Mouse (Mus musculus): Measurements from ENCODE around the gene Ntan1.

Gene Ntan1

DNA sequence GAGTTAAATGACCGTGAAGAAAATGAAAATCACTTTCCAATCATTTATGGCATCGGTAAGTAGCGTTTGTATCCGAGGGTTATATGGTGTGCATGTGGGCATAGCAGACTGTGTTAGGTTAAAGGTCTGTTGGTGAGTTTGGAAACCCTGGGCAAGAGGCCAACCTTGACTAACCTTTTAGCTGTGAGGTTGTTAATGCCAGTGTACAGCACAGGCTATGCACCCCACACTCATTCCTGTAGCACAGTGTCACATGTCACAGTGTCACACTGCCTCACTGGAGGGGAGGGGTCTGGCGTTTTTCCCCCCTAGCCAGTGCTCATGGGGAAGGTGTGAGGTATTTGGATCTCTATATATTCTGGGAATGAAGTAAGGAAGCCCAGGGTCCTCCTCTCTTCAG, 13.0 kb downstream of the Ntan1 start:
- DNase-seq (ENCODE audit: low spot score in 2 of 2) = no peak

DNA sequence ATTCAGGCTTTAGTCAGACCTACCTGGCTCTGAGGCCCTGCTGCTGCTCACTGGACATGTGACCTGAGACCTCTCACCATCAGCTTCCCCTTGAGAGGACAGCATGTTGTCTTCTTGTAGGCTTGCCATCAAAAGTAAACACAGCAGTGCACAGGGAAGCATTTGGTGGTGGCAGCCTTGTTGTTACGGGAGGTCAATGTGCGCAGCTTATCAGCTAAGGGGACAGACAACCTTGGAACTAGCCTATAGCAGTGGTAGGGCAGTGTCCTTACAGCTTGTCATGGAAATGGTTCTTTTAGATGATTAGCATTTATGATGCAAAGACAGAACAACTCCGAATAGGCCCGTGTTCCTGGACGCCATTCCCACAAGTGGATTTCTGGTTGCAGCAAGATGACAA, 15.7 kb downstream of the Ntan1 start:
- no peak for DNase-seq (ENCODE audit: low spot score in 2 of 2)

GRCm38 (mm10) chr16:13840056-13840455, 21.4 kb downstream of the Ntan1 start:
- DNase-seq (ENCODE audit: low spot score in 2 of 2) = no peak

GRCm38 (mm10) chr16:13840956-13841355, 22.3 kb downstream of the Ntan1 start:
- DNase-seq (ENCODE audit: low spot score in 2 of 2) = no peak

- no peak for DNase-seq (ENCODE audit: low spot score in 2 of 2)
These were observed 26.4 kb downstream of the Ntan1 start for GRCm38 (mm10) chr16:13845031-13845430.

GRCm38 (mm10) chr16:13846675-13847074, 28.0 kb downstream of the Ntan1 start:
- DNase-seq (ENCODE audit: low spot score in 2 of 2) = no peak

GRCm38 (mm10) chr16:13848310-13848709, 29.7 kb downstream of the Ntan1 start:
- peak; percentile 27 to 54 for DNase-seq (ENCODE audit: low spot score in 2 of 2)

- DNase-seq (ENCODE audit: low spot score in 2 of 2) = no peak
These were observed 32.8 kb downstream of the Ntan1 start for GRCm38 (mm10) chr16:13851446-13851845.

DNA sequence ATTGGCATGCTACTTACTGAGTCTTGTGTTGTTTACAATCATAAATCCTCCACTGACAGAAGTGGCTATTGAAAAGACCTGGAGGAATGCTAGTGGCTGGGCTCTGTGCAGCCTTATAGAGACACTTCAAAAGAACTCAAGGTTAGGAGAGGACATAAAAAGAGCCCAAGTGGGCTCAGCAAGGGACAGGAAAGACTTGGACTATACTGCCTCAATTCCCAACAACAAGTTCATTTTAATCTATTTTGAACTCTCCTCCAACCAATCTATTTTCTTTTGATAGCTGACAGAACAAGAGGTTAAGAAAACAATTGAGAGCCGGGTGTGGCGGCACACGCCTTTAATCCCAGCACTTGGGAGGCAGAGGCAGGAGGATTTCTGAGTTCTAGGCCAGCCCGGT, 35.2 kb downstream of the Ntan1 start:
- DNase-seq (ENCODE audit: low spot score in 2 of 2) = no peak

DNA sequence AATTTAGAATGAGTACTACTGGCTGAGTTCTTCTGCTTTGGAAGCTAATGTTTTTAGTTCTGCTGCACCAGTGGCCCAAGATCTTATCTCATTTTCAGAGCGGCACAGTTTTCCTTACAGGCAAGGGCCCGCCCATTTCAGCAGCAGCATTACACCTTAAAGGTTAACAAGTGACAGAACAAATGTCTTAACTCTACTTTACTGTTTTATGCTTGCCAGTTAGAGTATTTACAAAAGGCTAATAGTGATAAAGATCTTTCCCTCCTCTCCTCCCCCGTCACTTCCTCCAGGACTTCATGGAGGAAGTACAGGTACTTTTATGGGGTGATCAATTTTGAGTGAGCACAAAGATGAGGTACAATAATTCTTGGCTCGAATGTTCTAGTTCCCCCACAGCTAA, 47.4 kb downstream of the Ntan1 start:
- DNase-seq (ENCODE audit: low spot score in 2 of 2) = no peak

- DNase-seq (ENCODE audit: low spot score in 2 of 2) = no peak
These were observed 48.0 kb downstream of the Ntan1 start for GRCm38 (mm10) chr16:13866616-13867015.

DNA sequence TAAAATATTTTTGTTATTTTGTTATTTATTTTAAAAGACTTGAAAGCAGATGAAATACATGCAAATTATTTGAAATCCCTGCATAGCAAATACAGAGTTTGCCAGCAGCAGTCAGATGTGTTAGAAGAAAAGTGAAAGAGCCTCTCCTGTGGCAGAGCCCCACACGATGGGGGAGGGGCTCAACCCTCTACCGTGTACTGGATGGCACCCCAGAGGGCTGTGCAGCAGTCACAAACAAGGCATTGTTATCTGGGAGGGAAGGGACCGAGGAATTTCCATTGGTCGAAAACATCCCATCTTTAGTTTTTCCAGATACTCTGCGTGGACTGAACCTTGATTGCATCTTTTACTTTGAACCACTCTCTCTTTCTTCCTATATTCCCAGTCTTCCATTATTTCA, 48.8 kb downstream of the Ntan1 start:
- DNase-seq (ENCODE audit: low spot score in 2 of 2) = peak in 1 of 2 experiments; percentile 7

DNA sequence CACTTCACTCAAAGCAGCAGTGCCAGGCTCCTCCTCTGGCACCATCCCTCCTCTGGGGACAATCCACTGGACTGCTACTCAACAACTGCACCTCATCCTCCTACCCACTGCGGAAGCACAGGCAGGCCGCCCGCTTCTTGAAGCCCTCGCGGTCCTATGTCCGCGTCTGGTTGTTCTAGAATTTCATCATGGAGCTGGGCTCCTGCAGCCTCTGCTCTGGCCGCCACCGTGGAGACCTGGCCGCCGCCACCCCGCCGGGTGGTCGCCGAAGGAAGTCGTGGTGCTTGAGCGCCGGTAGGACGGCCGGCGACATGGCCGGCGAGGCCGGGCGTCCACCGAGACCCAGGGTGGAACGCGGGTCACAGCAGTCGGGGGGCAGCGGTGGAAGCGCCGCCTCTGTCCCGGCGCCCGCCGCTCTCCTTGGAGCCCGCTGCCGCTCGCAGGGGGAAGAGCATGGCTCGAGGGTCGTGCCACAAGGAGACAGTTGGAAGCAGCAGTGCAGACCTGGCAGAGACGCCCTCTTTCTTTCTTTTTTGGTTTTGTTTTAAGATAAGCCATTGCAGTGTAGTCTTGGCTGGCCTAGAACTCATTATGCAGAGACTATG, 49.4 kb downstream of the Ntan1 start:
- DNase-seq (ENCODE audit: low spot score in 2 of 2) = no peak

DNA sequence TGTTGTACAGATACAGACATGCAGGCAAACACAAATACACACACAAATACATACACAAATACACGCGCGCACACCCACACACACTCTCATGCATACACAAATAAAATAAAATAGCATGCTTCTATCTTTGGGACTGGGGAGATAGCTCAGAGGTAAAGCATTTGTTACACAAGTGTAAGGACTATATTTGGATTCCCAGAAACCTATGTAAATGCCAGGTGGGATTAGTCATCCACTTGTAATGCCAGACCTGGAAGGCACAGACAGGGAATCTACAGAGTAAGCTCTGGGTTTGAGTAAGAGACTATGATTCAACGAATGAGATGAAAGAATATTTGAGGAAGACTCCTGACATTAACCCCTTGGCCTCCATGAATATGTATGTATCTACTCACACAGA, 56.8 kb downstream of the Ntan1 start:
- DNase-seq (ENCODE audit: low spot score in 2 of 2) = no peak

DNA sequence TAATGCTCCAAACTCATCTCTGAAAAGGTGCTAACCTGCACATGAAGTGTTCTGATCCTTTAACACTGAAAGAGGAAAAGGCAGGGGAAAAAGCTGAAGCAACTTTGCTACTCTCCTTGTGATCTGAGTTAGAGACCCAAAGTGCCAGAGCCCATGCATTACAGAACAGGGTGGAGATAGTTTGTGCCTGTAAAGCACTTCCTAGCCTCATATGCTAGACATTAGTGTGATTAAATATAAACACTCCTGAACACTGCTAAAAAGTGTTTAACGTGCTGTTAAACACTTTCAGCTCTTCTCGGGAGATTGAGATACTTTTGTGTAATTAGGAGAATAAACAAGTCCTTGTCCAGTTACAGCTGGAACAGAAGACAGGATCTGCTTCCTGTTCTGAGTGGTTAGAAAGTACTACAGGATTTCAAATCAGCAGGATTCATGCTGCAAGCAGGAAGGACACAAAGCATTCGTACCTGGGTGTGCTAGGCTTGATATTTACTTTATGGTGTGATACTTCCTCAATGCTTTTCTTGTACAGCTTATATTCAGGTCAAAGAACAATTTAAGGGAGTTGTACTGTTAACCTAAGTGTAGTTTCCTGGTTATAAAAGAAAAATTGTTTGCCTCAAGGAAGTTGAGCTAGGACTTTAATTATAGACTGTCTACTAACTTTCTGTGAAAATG, 64.6 kb downstream of the Ntan1 start:
- no peak for DNase-seq (ENCODE audit: low spot score in 2 of 2)
